9 mouse cellular contexts compared by ENCODE assay signal in the genomic region with DNA sequence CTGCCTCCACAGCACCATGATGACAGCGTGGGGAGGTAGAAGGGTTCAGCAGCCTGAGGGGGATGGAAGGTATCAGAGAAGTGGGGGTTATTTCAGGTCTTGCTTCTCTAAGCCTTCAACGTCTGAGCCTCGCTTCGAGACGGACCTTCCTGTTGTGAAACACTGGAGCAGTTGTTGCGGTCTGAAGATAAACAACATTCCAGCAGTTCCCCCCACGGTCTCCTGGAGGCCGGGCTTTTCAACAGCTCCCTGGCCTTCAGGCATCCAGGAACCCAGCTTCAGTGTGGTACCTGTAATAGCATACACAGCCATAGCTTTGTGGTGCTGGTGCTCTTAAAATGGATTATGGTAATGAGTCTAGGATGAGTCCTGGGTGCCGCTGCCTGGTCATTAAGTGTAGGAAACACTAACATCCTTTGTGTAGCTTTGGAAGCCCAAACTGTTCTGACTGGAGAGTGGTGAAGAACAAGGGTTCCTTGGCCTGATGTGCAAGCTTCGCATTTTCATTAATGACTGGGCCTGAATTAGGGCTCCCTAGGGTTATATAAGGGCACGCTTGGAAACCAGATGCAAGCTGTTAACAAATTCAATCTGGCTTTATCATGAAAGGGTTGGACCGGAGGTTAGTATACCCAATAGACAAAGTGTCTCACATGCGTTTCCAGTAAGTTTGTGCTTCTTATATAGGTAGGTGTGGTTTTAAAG.
DNase-seq lines count a peak whose midpoint lies in the region; ATAC-seq and TF ChIP-seq lines count a peak whose summit lies in the region.
"Had no signal": no experiment of that assay in that cellular context is flagged by ENCODE, and none has a peak within 500 bp of the region (broad histone marks: within the 10 kb centered on the region; RNA-seq: fewer than 3 reads in every experiment).

No protein-coding gene starts in this region.

- H3K4me1 ChIP-seq in liver, postnatal 0 days (ENCODE audit: insufficient read depth) = no peaks in the 10 kb centered on the region
- H3K4me1 ChIP-seq in liver, embryonic 11.5 days (replicated peaks; ENCODE audit: control insufficient read depth, insufficient read depth, low read length) = no peaks in the 10 kb centered on the region
- peaks cover 10% of the 10 kb centered on the region for H3K4me1 ChIP-seq in hindbrain, embryonic 13.5 days (replicated peaks)
- H3K4me1 ChIP-seq in lung, embryonic 16.5 days (replicated peaks; ENCODE audit: control insufficient read depth, insufficient read depth, low read length) = peaks cover 11% of the 10 kb centered on the region
- peaks cover 5% of the 10 kb centered on the region; the same call in 1 of the 2 replicates for H3K4me1 ChIP-seq in midbrain, embryonic 13.5 days (replicated peaks)
- H3K4me1 ChIP-seq: stomach, embryonic 15.5 days had no signal

- H3K9me3 ChIP-seq in liver, postnatal 0 days (ENCODE audit: low read length) = no peaks in the 10 kb centered on the region
- no peaks in the 10 kb centered on the region for H3K9me3 ChIP-seq in liver, embryonic 11.5 days (ENCODE audit: control insufficient read depth, low read length)
- no peaks in the 10 kb centered on the region for H3K9me3 ChIP-seq in hindbrain, embryonic 13.5 days
- no peaks in the 10 kb centered on the region for H3K9me3 ChIP-seq in lung, embryonic 16.5 days (ENCODE audit: control insufficient read depth, low read length)
- H3K9me3 ChIP-seq in midbrain, embryonic 13.5 days = no peaks in the 10 kb centered on the region
- H3K9me3 ChIP-seq: stomach, embryonic 15.5 days had no signal

- no peaks in the 10 kb centered on the region for H3K27me3 ChIP-seq in liver, postnatal 0 days (ENCODE audit: insufficient read depth, low read length)
- H3K27me3 ChIP-seq in liver, embryonic 11.5 days (replicated peaks; ENCODE audit: control insufficient read depth, insufficient read depth, low read length) = no peaks in the 10 kb centered on the region
- no peaks in the 10 kb centered on the region for H3K27me3 ChIP-seq in hindbrain, embryonic 13.5 days
- H3K27me3 ChIP-seq in lung, embryonic 16.5 days (ENCODE audit: control insufficient read depth, insufficient read depth, low read depth, low read length) = no peaks in the 10 kb centered on the region
- H3K27me3 ChIP-seq in midbrain, embryonic 13.5 days = no peaks in the 10 kb centered on the region
- H3K27me3 ChIP-seq: stomach, embryonic 15.5 days had no signal

- H3K4me2 ChIP-seq in liver, postnatal 0 days (ENCODE audit: low read depth, low read length) = 0 out of 2 replicates have a peak overlapping the region, but pooled peaks have one; percentile 18
- H3K4me2 ChIP-seq in liver, embryonic 11.5 days = no peak overlapping the region
- no peak overlapping the region for H3K4me2 ChIP-seq in hindbrain, embryonic 13.5 days
- no peak overlapping the region for H3K4me2 ChIP-seq in lung, embryonic 16.5 days (ENCODE audit: low read depth, low read length)
- H3K4me2 ChIP-seq in midbrain, embryonic 13.5 days (replicated peaks) = no peak overlapping the region
- H3K4me2 ChIP-seq: stomach, embryonic 15.5 days had no signal

- no peak overlapping the region for H3K27ac ChIP-seq in liver, postnatal 0 days (ENCODE audit: low read depth)
- H3K27ac ChIP-seq in liver, embryonic 11.5 days (ENCODE audit: low read depth, low read length) = no peak overlapping the region
- H3K27ac ChIP-seq in hindbrain, embryonic 13.5 days = no peak overlapping the region
- H3K27ac ChIP-seq in lung, embryonic 16.5 days (ENCODE audit: low read length) = no peak overlapping the region
- H3K27ac ChIP-seq in midbrain, embryonic 13.5 days = no peak overlapping the region
- H3K27ac ChIP-seq: stomach, embryonic 15.5 days had no signal

- H3K36me3 ChIP-seq in liver, postnatal 0 days (replicated peaks; ENCODE audit: insufficient read depth, low read length) = no peaks in the 10 kb centered on the region
- H3K36me3 ChIP-seq in liver, embryonic 11.5 days (ENCODE audit: control insufficient read depth, insufficient read depth, low read length) = no peaks in the 10 kb centered on the region
- no peaks in the 10 kb centered on the region for H3K36me3 ChIP-seq in hindbrain, embryonic 13.5 days
- no peaks in the 10 kb centered on the region for H3K36me3 ChIP-seq in lung, embryonic 16.5 days (ENCODE audit: control insufficient read depth, insufficient read depth, low read length)
- no peaks in the 10 kb centered on the region for H3K36me3 ChIP-seq in midbrain, embryonic 13.5 days
- H3K36me3 ChIP-seq: stomach, embryonic 15.5 days had no signal

- no peak for TF ChIP-seq CTCF in liver, postnatal 0 days (IDR thresholded peaks at IDR 0.05; ENCODE audit: low read depth)

- DNase-seq in liver, postnatal 0 days = peak; percentile 14
- DNase-seq in liver, embryonic 11.5 days (ENCODE audit: low spot score) = no peak
- DNase-seq in frontal cortex, postnatal 14 days (ENCODE audit: low spot score in 2 of 2) = peak; percentile 13 to 58
- DNase-seq in yolk sac, embryonic 10.5 days (ENCODE audit: low spot score) = peak; percentile 26
- DNase-seq in spleen, postnatal 14 days (ENCODE audit: low spot score in 2 of 2) = no peak

- no peak overlapping the region for H3K4me3 ChIP-seq in liver, postnatal 0 days (ENCODE audit: low read depth, low read length)
- no peak overlapping the region for H3K4me3 ChIP-seq in liver, embryonic 11.5 days (ENCODE audit: low read depth, low read length)
- no peak overlapping the region for H3K4me3 ChIP-seq in hindbrain, embryonic 13.5 days
- no peak overlapping the region for H3K4me3 ChIP-seq in lung, embryonic 16.5 days (ENCODE audit: low read length)
- no peak overlapping the region for H3K4me3 ChIP-seq in midbrain, embryonic 13.5 days (replicated peaks)
- H3K4me3 ChIP-seq: stomach, embryonic 15.5 days had no signal

- no peak for ATAC-seq in liver, postnatal 0 days
- ATAC-seq in liver, embryonic 11.5 days (replicated peaks; ENCODE audit: low FRiP score) = no peak
- 0 out of 2 replicates have a peak, but pooled peaks have one; percentile 24 for ATAC-seq in hindbrain, embryonic 13.5 days (ENCODE audit: low FRiP score)
- ATAC-seq in lung, embryonic 16.5 days (ENCODE audit: low read depth) = peak; percentile 69
- no peak; the same call in 1 of the 2 replicates for ATAC-seq in midbrain, embryonic 13.5 days

- no peak overlapping the region for H3K9ac ChIP-seq in liver, postnatal 0 days (replicated peaks)
- no peak overlapping the region for H3K9ac ChIP-seq in liver, embryonic 11.5 days (ENCODE audit: low read depth, low read length)
- no peak overlapping the region for H3K9ac ChIP-seq in hindbrain, embryonic 13.5 days
- no peak overlapping the region for H3K9ac ChIP-seq in lung, embryonic 16.5 days (ENCODE audit: low read length)
- H3K9ac ChIP-seq in midbrain, embryonic 13.5 days (replicated peaks) = no peak overlapping the region
- H3K9ac ChIP-seq: stomach, embryonic 15.5 days had no signal

- TF ChIP-seq EP300 in liver, postnatal 0 days (IDR thresholded peaks at IDR 0.05; ENCODE audit: low read depth) = no peak

- 45% methylated on average over 13 of the region's 13 CpGs for WGBS in liver, postnatal 0 days (ENCODE audit: insufficient replicate concordance)
- WGBS in liver, embryonic 11.5 days = 46% methylated on average over 13 of the region's 13 CpGs
- WGBS in hindbrain, embryonic 13.5 days = 58% methylated on average over 13 of the region's 13 CpGs
- 38% methylated on average over 13 of the region's 13 CpGs for WGBS in lung, embryonic 16.5 days
- WGBS in midbrain, embryonic 13.5 days = 58% methylated on average over 13 of the region's 13 CpGs

Comparison
In these comparisons a context has a peak if more than half of its experiments do, and no peak if none do; other contexts are left out.
1. DNase-seq: peak in liver, postnatal 0 days (single experiment), frontal cortex, postnatal 14 days (2 of 2) and yolk sac, embryonic 10.5 days (single experiment); none in liver, embryonic 11.5 days (single experiment) and spleen, postnatal 14 days (0 of 2).
2. ATAC-seq: peak in hindbrain, embryonic 13.5 days (single experiment) and lung, embryonic 16.5 days (single experiment); none in liver, postnatal 0 days (single experiment), liver, embryonic 11.5 days (single experiment) and midbrain, embryonic 13.5 days (single experiment).